Mouse (Mus musculus): ENCODE results near the gene Tpd52l2.

GRCm38 (mm10) chr2:181457831-181458230 is 39.1 kb upstream of the Tpd52l2 start:
- TF ChIP-seq CTCF (IDR thresholded peaks at IDR 0.05; ENCODE audit: low read depth) (no peak), EP300 (IDR thresholded peaks at IDR 0.05; ENCODE audit: low read depth) (no peak)

All from heart, postnatal 0 days (tissue).